Mouse (Mus musculus) olfactory bulb, adult 2 months (tissue): Measurements from ENCODE around the gene Cdkal1.

Source experiments
- CTCF ChIP-seq: fragments of 200-500 bp; IDR thresholded peaks from 2 replicates; pipeline ENCODE4 v1.5.1; 2012; ENCODE audit warnings: low read depth, mild to moderate bottlenecking, low read length, moderate library complexity; ENCODE audit not compliant: insufficient read depth
- POLR2A ChIP-seq: fragments of 200-500 bp; IDR thresholded peaks from 2 replicates; pipeline ENCODE4 v1.6.1; 2012; ENCODE audit warnings: mild to moderate bottlenecking, low read depth, low read length, moderate library complexity; ENCODE audit not compliant: insufficient read depth

GRCm38 (mm10) chr13:29752061-29752460 is 103.4 kb downstream of the Cdkal1 start:
- TF ChIP-seq CTCF = no peak
- no peak for TF ChIP-seq POLR2A
